8 mouse cellular contexts compared by ENCODE assay signal in genomic region chr4:108144880-108145279, GRCm38 (mm10). TPM values are rescaled to one million over a fixed set of nuclear protein-coding genes. Genes with fewer than 3 reads are reported as not detected.
DNase-seq lines count a peak whose midpoint lies in the region; ATAC-seq and TF ChIP-seq lines count a peak whose summit lies in the region.

Gene Scp2, minus strand, starts transcription at chr4:108144998.

- no peaks in the 10 kb centered on the region for H3K27me3 ChIP-seq in forebrain, postnatal 0 days (ENCODE audit: insufficient read depth, low read length)
- H3K27me3 ChIP-seq in hindbrain, embryonic 14.5 days (ENCODE audit: control insufficient read depth, insufficient read depth, low read length) = no peaks in the 10 kb centered on the region
- no peaks in the 10 kb centered on the region for H3K27me3 ChIP-seq in limb, embryonic 15.5 days
- H3K27me3 ChIP-seq in stomach, embryonic 15.5 days (replicated peaks) = no peaks in the 10 kb centered on the region

- WGBS in forebrain, postnatal 0 days = 95% methylated on average over 1 of the region's 1 CpGs
- WGBS in hindbrain, embryonic 14.5 days = 89% methylated on average over 1 of the region's 1 CpGs
- 62% methylated on average over 1 of the region's 1 CpGs for WGBS in limb, embryonic 15.5 days
- 80% methylated on average over 1 of the region's 1 CpGs for WGBS in stomach, embryonic 15.5 days

- no peak within 1 kb of the TSS for H3K27ac ChIP-seq in forebrain, postnatal 0 days (ENCODE audit: low read depth, low read length)
- H3K27ac ChIP-seq in hindbrain, embryonic 14.5 days = no peak within 1 kb of the TSS
- H3K27ac ChIP-seq in limb, embryonic 15.5 days = no peak within 1 kb of the TSS
- H3K27ac ChIP-seq in stomach, embryonic 15.5 days = no peak within 1 kb of the TSS

- no peak within 1 kb of the TSS for H3K9ac ChIP-seq in forebrain, postnatal 0 days
- H3K9ac ChIP-seq in hindbrain, embryonic 14.5 days = no peak within 1 kb of the TSS
- H3K9ac ChIP-seq in limb, embryonic 15.5 days = no peak within 1 kb of the TSS
- no peak within 1 kb of the TSS for H3K9ac ChIP-seq in stomach, embryonic 15.5 days

- H3K36me3 ChIP-seq in forebrain, postnatal 0 days (ENCODE audit: insufficient read depth) = no peaks in the 10 kb centered on the region
- H3K36me3 ChIP-seq in hindbrain, embryonic 14.5 days (replicated peaks; ENCODE audit: control insufficient read depth, insufficient read depth) = no peaks in the 10 kb centered on the region
- no peaks in the 10 kb centered on the region for H3K36me3 ChIP-seq in limb, embryonic 15.5 days
- H3K36me3 ChIP-seq in stomach, embryonic 15.5 days = no peaks in the 10 kb centered on the region

- H3K4me2 ChIP-seq in forebrain, postnatal 0 days (ENCODE audit: low read depth) = no peak within 1 kb of the TSS
- no peak within 1 kb of the TSS for H3K4me2 ChIP-seq in hindbrain, embryonic 14.5 days (replicated peaks)
- H3K4me2 ChIP-seq in limb, embryonic 15.5 days = no peak within 1 kb of the TSS
- no peak within 1 kb of the TSS for H3K4me2 ChIP-seq in stomach, embryonic 15.5 days

- peaks cover 5% of the 10 kb centered on the region; the same call in 1 of the 2 replicates for H3K9me3 ChIP-seq in forebrain, postnatal 0 days (ENCODE audit: low read length)
- no peaks in the 10 kb centered on the region for H3K9me3 ChIP-seq in hindbrain, embryonic 14.5 days (ENCODE audit: control insufficient read depth, low read length)
- H3K9me3 ChIP-seq in limb, embryonic 15.5 days = no peaks in the 10 kb centered on the region
- H3K9me3 ChIP-seq in stomach, embryonic 15.5 days = no peaks in the 10 kb centered on the region

- no peak for DNase-seq in adrenal gland, adult 18-20 months (ENCODE audit: low spot score in 2 of 2)
- DNase-seq in adrenal gland, adult (ENCODE audit: inconsistent age in 2 of 2, low spot score in 1 of 2) = no peak
- DNase-seq in forebrain, postnatal 0 days = no peak
- no peak for DNase-seq in hindbrain, embryonic 14.5 days (ENCODE audit: low spot score)
- DNase-seq in cerebellum, adult 9-10 months = no peak

- H3K4me1 ChIP-seq in forebrain, postnatal 0 days (ENCODE audit: insufficient read depth) = no peaks in the 10 kb centered on the region
- H3K4me1 ChIP-seq in hindbrain, embryonic 14.5 days (replicated peaks; ENCODE audit: control insufficient read depth, insufficient read depth, low read length) = no peaks in the 10 kb centered on the region
- no peaks in the 10 kb centered on the region for H3K4me1 ChIP-seq in limb, embryonic 15.5 days
- no peaks in the 10 kb centered on the region for H3K4me1 ChIP-seq in stomach, embryonic 15.5 days

- ATAC-seq in activated CD4-positive, CD25-positive, alpha-beta regulatory T cell, adult 4 months = no peak
- no peak for ATAC-seq in forebrain, postnatal 0 days
- no peak for ATAC-seq in hindbrain, embryonic 14.5 days (ENCODE audit: low FRiP score)
- ATAC-seq in limb, embryonic 15.5 days (ENCODE audit: insufficient number of reproducible peaks, low FRiP score, low TSS enrichment, low read depth) = no peak
- ATAC-seq in stomach, embryonic 15.5 days (ENCODE audit: insufficient read depth, low FRiP score, low read depth) = no peak

- H3K4me3 ChIP-seq in forebrain, postnatal 0 days (ENCODE audit: low read depth, low read length) = no peak within 1 kb of the TSS
- H3K4me3 ChIP-seq in hindbrain, embryonic 14.5 days (replicated peaks; ENCODE audit: low read length) = no peak within 1 kb of the TSS
- H3K4me3 ChIP-seq in limb, embryonic 15.5 days = no peak within 1 kb of the TSS
- H3K4me3 ChIP-seq in stomach, embryonic 15.5 days (replicated peaks) = no peak within 1 kb of the TSS

- no peak for TF ChIP-seq CTCF in forebrain, postnatal 0 days (IDR thresholded peaks at IDR 0.05; ENCODE audit: low read depth)

RNA-seq across cellular contexts. Expression of gene Scp2, which starts in this region (rescaled TPM):
- 100 to 1,000 TPM; 336 to 431 TPM for total RNA-seq in adrenal gland, adult 18-20 months (2021)
- 100 to 1,000 TPM; 304 to 413 TPM for polyA plus RNA-seq in activated CD4-positive, CD25-positive, alpha-beta regulatory T cell, adult 4 months (2017; shearing (Covaris generic))
- 122 and 143 TPM in 2 replicates for total RNA-seq in forebrain, postnatal 0 days (2014; rRNA removed)
- 212 and 220 TPM in 2 replicates for polyA plus RNA-seq in forebrain, postnatal 0 days (2015; fragmentation: Nextera tagmentation; extraction: Ambion mirVana)
- 218 and 225 TPM in 2 replicates for polyA plus RNA-seq in hindbrain, embryonic 14.5 days (2014; fragmentation: Nextera tagmentation; extraction: Ambion mirVana)
- 225 and 228 TPM in 2 replicates for polyA plus RNA-seq in limb, embryonic 15.5 days (2015; fragmentation: Nextera tagmentation; extraction: Ambion mirVana)
- 232 and 240 TPM in 2 replicates for polyA plus RNA-seq in stomach, embryonic 15.5 days (2015; fragmentation: Nextera tagmentation; extraction: Ambion mirVana)
